Mouse (Mus musculus) embryonic fibroblast, embryonic 13.5 days (primary cell): Measurements from ENCODE around the gene Gnai3. TPM values are rescaled to one million over a fixed set of nuclear protein-coding genes. Genes with fewer than 3 reads are reported as not detected.

Experiments used
- H3K27ac ChIP-seq: 2 replicates; pipeline ENCODE4 v1.5.1; 2012; ENCODE audit warnings: low read length, control low read depth, inconsistent platforms; ENCODE audit not compliant: insufficient read depth
- H3K4me1 ChIP-seq: 2 replicates; pipeline ENCODE4 v1.6.1; 2011; ENCODE audit warnings: low read length; ENCODE audit not compliant: control insufficient read depth, insufficient read depth
- H3K4me3 ChIP-seq: 2 replicates; pipeline ENCODE4 v1.5.1; 2011; ENCODE audit warnings: mild to moderate bottlenecking, control low read depth, low read length; ENCODE audit not compliant: insufficient read depth
- CTCF ChIP-seq: IDR thresholded peaks from 2 replicates; pipeline ENCODE4 v1.5.1; 2011; ENCODE audit warnings: mild to moderate bottlenecking, control low read depth, low read length, moderate library complexity, borderline replicate concordance; ENCODE audit not compliant: insufficient read depth
- POLR2A ChIP-seq: IDR thresholded peaks from 2 replicates; pipeline ENCODE4 v1.6.1; 2011; ENCODE audit warnings: low read depth, mild to moderate bottlenecking, control low read depth, low read length, moderate library complexity
- polyA plus RNA-seq: library from polyadenylated mRNA; stranded (reverse); fragments of >200 nt; gene quantifications from 2 replicates; pipeline ENCODE4 v1.2.4, GENCODE M21; 2011; ENCODE audit warnings: low read depth; ENCODE audit not compliant: missing spikeins, insufficient read length

Gene Gnai3
- polyA plus RNA-seq, 1 experiment, result 152 TPM

DNA sequence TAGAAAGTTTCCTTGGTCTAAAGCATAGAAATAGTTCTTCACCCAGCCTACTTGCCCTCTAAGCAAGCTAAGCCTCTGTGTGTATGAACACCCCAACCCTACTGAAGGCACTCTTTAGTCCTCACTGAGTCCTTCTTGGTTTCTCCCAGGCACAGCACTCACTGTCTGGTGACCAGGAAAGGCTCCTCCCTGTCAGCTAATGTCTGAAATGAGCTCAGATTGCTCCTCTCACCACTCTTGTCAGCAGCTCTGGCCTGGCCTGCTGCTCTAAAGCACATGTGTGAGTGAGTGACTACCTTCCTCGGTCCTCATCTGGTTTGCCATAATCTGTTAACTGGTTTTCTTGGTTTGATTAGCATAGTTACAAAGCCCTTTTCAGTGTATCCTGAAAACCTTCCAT lies 14.1 kb downstream of the Gnai3 start:
- Histone ChIP-seq H3K4me3 (no peak overlapping the region), H3K4me1 (peaks cover 9% of the 10 kb centered on the region), H3K27ac (no peak overlapping the region)
- TF ChIP-seq POLR2A (no peak), CTCF (no peak)

GRCm38 (mm10) chr3:108131216-108131615 lies 14.7 kb downstream of the Gnai3 start:
- TF ChIP-seq CTCF, result no peak
- no peak for TF ChIP-seq POLR2A
- H3K4me1 ChIP-seq, result peaks cover 9% of the 10 kb centered on the region
- no peak overlapping the region for H3K27ac ChIP-seq
- H3K4me3 ChIP-seq, result no peak overlapping the region

- H3K4me3 ChIP-seq, result no peak overlapping the region
- no peak overlapping the region for H3K27ac ChIP-seq
- TF ChIP-seq POLR2A (no peak), CTCF (no peak)
- peaks cover 9% of the 10 kb centered on the region for H3K4me1 ChIP-seq
Measured at GRCm38 (mm10) chr3:108129804-108130203, 16.1 kb downstream of the Gnai3 start.

DNA sequence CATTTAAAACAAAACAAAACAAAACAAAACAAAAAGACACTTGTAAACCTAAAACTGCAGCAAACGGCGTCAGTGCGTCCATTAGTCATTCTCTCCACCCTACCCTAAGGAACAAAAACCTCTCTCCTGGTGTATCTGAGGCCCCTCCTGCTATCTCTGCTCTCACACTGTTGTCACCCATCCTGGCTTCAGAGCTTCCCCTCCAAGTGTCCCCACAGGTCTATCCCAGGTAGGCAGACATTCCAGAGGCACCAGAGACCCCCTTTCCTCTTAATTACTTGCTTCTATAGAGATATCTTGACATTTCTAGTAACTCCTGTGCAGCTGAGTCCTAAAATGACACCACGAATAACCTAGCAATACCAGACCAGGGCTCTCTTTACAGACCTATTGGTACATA lies 16.6 kb downstream of the Gnai3 start:
- Histone ChIP-seq H3K4me3 (no peak overlapping the region), H3K27ac (no peak overlapping the region), H3K4me1 (peaks cover 9% of the 10 kb centered on the region)
- TF ChIP-seq POLR2A (no peak), CTCF (no peak)

- no peak overlapping the region for H3K27ac ChIP-seq
- no peak overlapping the region for H3K4me3 ChIP-seq
- no peak for TF ChIP-seq POLR2A
- no peak for TF ChIP-seq CTCF
- peaks cover 9% of the 10 kb centered on the region for H3K4me1 ChIP-seq
Measured at GRCm38 (mm10) chr3:108128520-108128919, 17.4 kb downstream of the Gnai3 start.

DNA sequence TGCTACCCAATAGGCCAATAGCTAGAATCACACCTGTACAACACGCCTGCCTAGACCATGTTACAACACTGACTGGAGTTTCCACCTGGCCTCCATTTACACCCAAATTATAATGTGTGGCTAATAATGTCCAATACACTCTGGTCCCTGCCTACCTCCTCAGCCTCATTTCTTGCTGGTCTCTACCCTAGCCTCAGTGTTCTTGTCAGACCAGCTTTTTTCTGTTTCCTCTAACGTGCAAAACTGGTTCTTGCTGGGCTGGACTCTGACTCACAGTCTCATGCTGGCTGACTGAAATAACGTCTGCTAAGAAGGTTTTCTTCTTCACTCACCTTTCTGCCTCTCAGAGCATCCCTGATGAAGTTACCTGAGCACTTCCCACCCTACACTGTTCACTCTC lies 19.6 kb downstream of the Gnai3 start:
- no peak for TF ChIP-seq POLR2A
- TF ChIP-seq CTCF, result no peak
- H3K4me1 ChIP-seq, result peaks cover 7% of the 10 kb centered on the region
- H3K27ac ChIP-seq, result no peak overlapping the region
- no peak overlapping the region for H3K4me3 ChIP-seq

DNA sequence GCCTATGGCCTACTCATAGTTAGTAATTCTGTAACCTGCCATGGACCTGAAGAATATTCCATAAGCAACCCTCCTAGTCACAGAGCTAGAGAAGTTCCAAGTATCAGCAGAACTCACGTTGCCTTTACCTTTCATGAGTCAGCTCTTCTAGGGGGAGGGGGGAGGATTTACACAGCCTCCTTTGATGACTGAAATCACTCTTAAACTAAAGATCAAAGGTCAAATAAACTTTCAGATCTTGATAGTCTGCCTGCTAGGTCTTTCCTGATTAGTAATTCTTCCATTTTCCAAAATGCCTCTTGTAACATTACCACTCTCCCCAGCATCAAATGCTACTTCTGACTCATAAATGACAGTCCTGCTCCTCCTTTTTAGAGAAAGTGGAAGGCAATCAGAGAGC lies 21.8 kb downstream of the Gnai3 start:
- Histone ChIP-seq H3K27ac (no peak overlapping the region), H3K4me1 (peaks cover 4% of the 10 kb centered on the region), H3K4me3 (no peak overlapping the region)
- TF ChIP-seq CTCF (no peak), POLR2A (no peak)

DNA sequence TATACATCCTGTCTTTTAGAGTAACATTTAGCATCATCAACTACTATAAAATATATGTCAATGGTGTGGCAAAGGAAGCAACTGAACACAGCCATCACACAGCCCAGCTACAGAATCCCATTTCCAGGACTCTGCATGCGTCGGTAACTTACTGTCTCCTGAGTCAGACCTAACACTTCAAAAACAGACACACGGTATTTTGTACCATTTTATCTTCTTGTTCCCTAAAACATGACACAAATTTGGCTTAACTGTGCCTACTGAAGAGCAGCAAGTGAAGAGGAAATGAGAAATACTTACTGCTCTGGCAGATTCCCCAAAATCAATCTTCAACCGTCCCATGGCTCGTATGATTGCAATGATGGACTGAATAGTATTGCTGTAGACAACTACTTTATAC lies 22.7 kb downstream of the Gnai3 start:
- Histone ChIP-seq H3K27ac (no peak overlapping the region), H3K4me3 (no peak overlapping the region), H3K4me1 (no peaks in the 10 kb centered on the region; the same call in 1 of the 2 replicates)
- TF ChIP-seq POLR2A (no peak), CTCF (no peak)

DNA sequence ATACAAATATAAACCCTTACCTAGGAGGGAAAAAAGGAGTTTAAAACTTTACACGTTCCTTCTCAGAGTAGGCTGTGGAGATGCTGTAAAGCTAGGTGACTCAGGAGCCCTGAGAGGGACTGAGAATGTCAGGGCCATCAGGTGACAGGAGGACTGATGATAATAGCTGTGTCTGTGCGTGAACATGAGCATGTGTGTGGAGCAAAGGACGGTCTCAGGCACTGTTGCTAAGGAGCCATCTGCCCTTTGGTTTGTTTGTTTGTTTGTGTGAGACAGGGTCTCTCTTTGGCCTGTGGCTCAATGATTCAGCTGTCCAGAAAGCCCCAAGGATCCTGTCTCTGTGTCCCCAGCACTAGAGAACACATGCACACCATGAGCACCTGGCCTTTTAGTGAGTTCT lies 24.8 kb downstream of the Gnai3 start:
- H3K27ac ChIP-seq, result no peak overlapping the region
- no peak overlapping the region for H3K4me3 ChIP-seq
- no peaks in the 10 kb centered on the region for H3K4me1 ChIP-seq
- TF ChIP-seq POLR2A (no peak), CTCF (no peak)

GRCm38 (mm10) chr3:108117465-108117864 lies 28.5 kb downstream of the Gnai3 start:
- TF ChIP-seq POLR2A (no peak), CTCF (no peak)
- Histone ChIP-seq H3K27ac (no peak overlapping the region), H3K4me3 (no peak overlapping the region), H3K4me1 (no peaks in the 10 kb centered on the region)
